Mouse (Mus musculus) spleen, adult 2 months (tissue): ENCODE data around the gene Pus1.

Source experiments
- CTCF ChIP-seq: fragments of 200-500 bp; IDR thresholded peaks from 2 replicates; pipeline ENCODE4 v1.5.1; 2011; ENCODE audit warnings: mild to moderate bottlenecking, inconsistent platforms; ENCODE audit not compliant: insufficient read depth, insufficient read length, insufficient replicate concordance; ENCODE audit errors: extremely low read depth
- POLR2A ChIP-seq: fragments of 200-500 bp; IDR thresholded peaks from 2 replicates; pipeline ENCODE4 v1.6.1; 2011; ENCODE audit warnings: low read depth, low read length, inconsistent platforms

DNA sequence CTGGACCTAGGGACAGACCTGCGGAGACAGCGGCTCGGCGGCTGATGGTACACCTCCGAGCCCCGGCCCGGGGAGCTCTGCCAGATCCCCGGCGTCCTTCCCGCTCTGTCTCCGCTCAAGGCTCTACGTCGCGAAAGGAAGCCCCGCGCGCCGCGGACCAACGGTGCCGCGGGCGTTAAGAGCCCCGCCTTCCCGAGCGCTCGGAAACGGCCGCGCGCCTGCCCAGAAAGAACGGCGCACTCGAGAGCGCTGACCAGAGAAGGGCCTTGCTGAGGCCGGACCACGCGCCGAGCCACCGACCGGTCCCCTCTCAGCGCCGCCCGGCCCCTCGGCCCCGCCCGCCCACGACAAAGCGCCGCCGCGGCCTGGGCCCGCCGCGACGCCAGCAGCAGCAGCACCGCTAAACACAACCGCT, 10.4 kb downstream of the Pus1 start:
- TF ChIP-seq CTCF (no peak), POLR2A (no peak)
